Mouse (Mus musculus) neural tube, embryonic 13.5 days (tissue): ENCODE data around the gene Xpnpep2. TPM values are rescaled to one million over a fixed set of nuclear protein-coding genes. Genes with fewer than 3 reads are reported as not detected.

Source experiments
- ATAC-seq: fragments of 200-750 bp; cut with Nextera tagmentation; 2 replicates; pipeline ENCODE4 v1.8.0; 2017; ENCODE audit warnings: low read depth, mild to moderate bottlenecking, moderate TSS enrichment, moderate library complexity
- H3K27ac ChIP-seq: fragments of 300-500 bp; sonication (generic); replicated peaks from 2 replicates; pipeline ENCODE4 v1.5.1; 2015; ENCODE audit warnings: moderate library complexity, mild to moderate bottlenecking, inconsistent platforms
- H3K27me3 ChIP-seq: fragments of 300-500 bp; sonication (generic); 2 replicates; pipeline ENCODE4 v1.6.1; 2015; ENCODE audit warnings: mild to moderate bottlenecking, inconsistent platforms
- H3K36me3 ChIP-seq: fragments of 300-500 bp; sonication (generic); 2 replicates; pipeline ENCODE4 v1.6.1; 2015; ENCODE audit warnings: mild to moderate bottlenecking, inconsistent platforms
- H3K4me1 ChIP-seq: fragments of 300-500 bp; sonication (generic); replicated peaks from 2 replicates; pipeline ENCODE4 v1.6.1; 2015; ENCODE audit warnings: inconsistent platforms
- H3K4me2 ChIP-seq: fragments of 300-500 bp; sonication (generic); 2 replicates; pipeline ENCODE4 v1.6.1; 2015; ENCODE audit warnings: inconsistent platforms, mild to moderate bottlenecking, moderate library complexity
- H3K4me3 ChIP-seq: fragments of 300-500 bp; sonication (generic); 2 replicates; pipeline ENCODE4 v1.5.1; 2015; ENCODE audit warnings: mild to moderate bottlenecking, inconsistent platforms
- H3K9ac ChIP-seq: fragments of 300-500 bp; sonication (generic); 2 replicates; pipeline ENCODE4 v1.6.1; 2015; ENCODE audit warnings: moderate library complexity, mild to moderate bottlenecking, inconsistent platforms
- H3K9me3 ChIP-seq: fragments of 300-500 bp; sonication (generic); 2 replicates; pipeline ENCODE4 v1.6.1; 2016; ENCODE audit warnings: inconsistent platforms
- WGBS: fragments of 180-500 bp; shearing (Covaris S2); methylation state at CpG from one replicate; pipeline ENCODE4 v1.1.7; 2015; 5-methylcytosine and 5-hydroxymethylcytosine counted together
- polyA plus RNA-seq: library from polyadenylated mRNA; unstranded; fragments of >200 nt; fragmentation: Nextera tagmentation; extraction: Ambion mirVana; gene quantifications from 2 replicates; pipeline ENCODE4 v1.2.1, GENCODE M21; 2015

Gene Xpnpep2
- polyA plus RNA-seq, 1 experiment from 2014 or later, result 1.0 TPM

GRCm38 (mm10) chrX:48129167-48129566, 20.6 kb downstream of the Xpnpep2 start:
- H3K4me3 ChIP-seq, result no peak overlapping the region
- no peaks in the 10 kb centered on the region for H3K36me3 ChIP-seq
- H3K9ac ChIP-seq, result no peak overlapping the region
- no peaks in the 10 kb centered on the region for H3K9me3 ChIP-seq
- no peak for ATAC-seq
- 57% methylated on average over 1 of the region's 1 CpGs for WGBS
- no peak overlapping the region for H3K4me2 ChIP-seq
- no peaks in the 10 kb centered on the region for H3K27me3 ChIP-seq
- no peaks in the 10 kb centered on the region for H3K4me1 ChIP-seq
- H3K27ac ChIP-seq, result no peak overlapping the region

- no peak for ATAC-seq
- peaks cover 8% of the 10 kb centered on the region; the same call in 1 of the 2 replicates for H3K4me1 ChIP-seq
- no peak overlapping the region for H3K9ac ChIP-seq
- H3K9me3 ChIP-seq, result no peaks in the 10 kb centered on the region
- no peak overlapping the region for H3K4me3 ChIP-seq
- 91% methylated on average over 4 of the region's 4 CpGs for WGBS
- H3K27me3 ChIP-seq, result no peaks in the 10 kb centered on the region
- no peak overlapping the region for H3K4me2 ChIP-seq
- H3K27ac ChIP-seq, result no peak overlapping the region
- no peaks in the 10 kb centered on the region for H3K36me3 ChIP-seq
Measured at GRCm38 (mm10) chrX:48136935-48137334, 28.4 kb downstream of the Xpnpep2 start.

- Histone ChIP-seq H3K9ac (no peak overlapping the region), H3K4me1 (peaks cover 8% of the 10 kb centered on the region; the same call in 1 of the 2 replicates), H3K4me3 (no peak overlapping the region), H3K9me3 (no peaks in the 10 kb centered on the region), H3K27ac (no peak overlapping the region), H3K4me2 (no peak overlapping the region), H3K27me3 (no peaks in the 10 kb centered on the region), H3K36me3 (no peaks in the 10 kb centered on the region)
- WGBS, result 66% methylated on average over 6 of the region's 6 CpGs
- ATAC-seq, result no peak
Measured at GRCm38 (mm10) chrX:48138011-48138410, 29.5 kb downstream of the Xpnpep2 start.

GRCm38 (mm10) chrX:48138539-48139275, 30.2 kb downstream of the Xpnpep2 start:
- Histone ChIP-seq H3K4me2 (no peak overlapping the region), H3K27ac (no peak overlapping the region), H3K4me3 (no peak overlapping the region), H3K9ac (no peak overlapping the region), H3K27me3 (no peaks in the 10 kb centered on the region), H3K36me3 (no peaks in the 10 kb centered on the region), H3K4me1 (peaks cover 8% of the 10 kb centered on the region; the same call in 1 of the 2 replicates), H3K9me3 (no peaks in the 10 kb centered on the region)
- 46% methylated on average over 7 of the region's 7 CpGs for WGBS
- no peak for ATAC-seq

- no peaks in the 10 kb centered on the region for H3K27me3 ChIP-seq
- 37% methylated on average over 14 of the region's 14 CpGs for WGBS
- no peak overlapping the region for H3K9ac ChIP-seq
- no peak overlapping the region for H3K27ac ChIP-seq
- no peak for ATAC-seq
- H3K4me1 ChIP-seq, result peaks cover 8% of the 10 kb centered on the region; the same call in 1 of the 2 replicates
- no peaks in the 10 kb centered on the region for H3K36me3 ChIP-seq
- no peaks in the 10 kb centered on the region for H3K9me3 ChIP-seq
- H3K4me2 ChIP-seq, result no peak overlapping the region
- no peak overlapping the region for H3K4me3 ChIP-seq
Measured at GRCm38 (mm10) chrX:48139368-48140285, 31.1 kb downstream of the Xpnpep2 start.

GRCm38 (mm10) chrX:48140286-48140877, 31.9 kb downstream of the Xpnpep2 start:
- H3K4me3 ChIP-seq, result no peak overlapping the region
- no peaks in the 10 kb centered on the region for H3K27me3 ChIP-seq
- ATAC-seq, result no peak
- H3K4me2 ChIP-seq, result no peak overlapping the region
- no peak overlapping the region for H3K27ac ChIP-seq
- H3K9me3 ChIP-seq, result no peaks in the 10 kb centered on the region
- H3K4me1 ChIP-seq, result peaks cover 8% of the 10 kb centered on the region; the same call in 1 of the 2 replicates
- 71% methylated on average over 3 of the region's 3 CpGs for WGBS
- no peaks in the 10 kb centered on the region for H3K36me3 ChIP-seq
- H3K9ac ChIP-seq, result no peak overlapping the region

- H3K4me1 ChIP-seq, result peaks cover 8% of the 10 kb centered on the region; the same call in 1 of the 2 replicates
- WGBS, result 78% methylated on average over 6 of the region's 6 CpGs
- H3K27me3 ChIP-seq, result no peaks in the 10 kb centered on the region
- H3K9me3 ChIP-seq, result no peaks in the 10 kb centered on the region
- H3K4me2 ChIP-seq, result no peak overlapping the region
- H3K4me3 ChIP-seq, result no peak overlapping the region
- H3K27ac ChIP-seq, result no peak overlapping the region
- no peak overlapping the region for H3K9ac ChIP-seq
- H3K36me3 ChIP-seq, result no peaks in the 10 kb centered on the region
- no peak for ATAC-seq
Measured at GRCm38 (mm10) chrX:48141481-48141880, 33.0 kb downstream of the Xpnpep2 start.

GRCm38 (mm10) chrX:48143415-48144335, 35.1 kb downstream of the Xpnpep2 start:
- peak overlapping the region; percentile 20; the same call in 1 of the 2 replicates for H3K4me2 ChIP-seq
- no peaks in the 10 kb centered on the region for H3K27me3 ChIP-seq
- no peak overlapping the region for H3K27ac ChIP-seq
- no peaks in the 10 kb centered on the region for H3K9me3 ChIP-seq
- peaks cover 8% of the 10 kb centered on the region; the same call in 1 of the 2 replicates for H3K4me1 ChIP-seq
- no peak overlapping the region for H3K4me3 ChIP-seq
- 57% methylated on average over 26 of the region's 26 CpGs for WGBS
- no peaks in the 10 kb centered on the region for H3K36me3 ChIP-seq
- H3K9ac ChIP-seq, result no peak overlapping the region
- ATAC-seq, result no peak

- no peak within 1 kb of the TSS for H3K27ac ChIP-seq
- H3K9me3 ChIP-seq, result no peaks in the 10 kb centered on the region
- ATAC-seq, result no peak
- no peak within 1 kb of the TSS for H3K9ac ChIP-seq
- H3K4me1 ChIP-seq, result no peaks in the 10 kb centered on the region
- WGBS, result 95% methylated on average over 4 of the region's 4 CpGs
- no peak within 1 kb of the TSS for H3K4me3 ChIP-seq
- H3K4me2 ChIP-seq, result no peak within 1 kb of the TSS
- no peaks in the 10 kb centered on the region for H3K36me3 ChIP-seq
- no peaks in the 10 kb centered on the region for H3K27me3 ChIP-seq
Measured at GRCm38 (mm10) chrX:48146262-48146661, 37.7 kb downstream of the Xpnpep2 start, which contains the start of gene Sash3. TSS of gene Sash3 (plus strand) at chrX:48146436.

GRCm38 (mm10) chrX:48147226-48147625, 38.7 kb downstream of the Xpnpep2 start:
- WGBS, result 82% methylated on average over 2 of the region's 2 CpGs
- no peak for ATAC-seq

GRCm38 (mm10) chrX:48147741-48148186, 39.2 kb downstream of the Xpnpep2 start:
- WGBS, result 80% methylated on average over 7 of the region's 7 CpGs
- no peaks in the 10 kb centered on the region for H3K9me3 ChIP-seq

More at GRCm38 (mm10) chrX:48147226-48147625, 38.7 kb downstream of the Xpnpep2 start:
- no peak overlapping the region for H3K4me2 ChIP-seq
- H3K9me3 ChIP-seq, result no peaks in the 10 kb centered on the region
- H3K27me3 ChIP-seq, result no peaks in the 10 kb centered on the region
- H3K9ac ChIP-seq, result no peak overlapping the region
- no peaks in the 10 kb centered on the region for H3K36me3 ChIP-seq
- H3K4me1 ChIP-seq, result no peaks in the 10 kb centered on the region
- H3K4me3 ChIP-seq, result no peak overlapping the region
- no peak overlapping the region for H3K27ac ChIP-seq

More at GRCm38 (mm10) chrX:48147741-48148186, 39.2 kb downstream of the Xpnpep2 start:
- no peaks in the 10 kb centered on the region for H3K36me3 ChIP-seq
- H3K27ac ChIP-seq, result no peak overlapping the region
- no peaks in the 10 kb centered on the region for H3K27me3 ChIP-seq
- H3K4me3 ChIP-seq, result no peak overlapping the region
- no peak for ATAC-seq
- no peak overlapping the region for H3K9ac ChIP-seq
- no peaks in the 10 kb centered on the region for H3K4me1 ChIP-seq
- H3K4me2 ChIP-seq, result no peak overlapping the region
